Mouse (Mus musculus): ENCODE measurements around the gene Dlgap1. TPM values are rescaled to one million over a fixed set of nuclear protein-coding genes. Genes with fewer than 3 reads are reported as not detected.

The Dlgap1 gene
- polyA plus RNA-seq, 1 experiment from 2014 or later, result 1.3 TPM

DNA sequence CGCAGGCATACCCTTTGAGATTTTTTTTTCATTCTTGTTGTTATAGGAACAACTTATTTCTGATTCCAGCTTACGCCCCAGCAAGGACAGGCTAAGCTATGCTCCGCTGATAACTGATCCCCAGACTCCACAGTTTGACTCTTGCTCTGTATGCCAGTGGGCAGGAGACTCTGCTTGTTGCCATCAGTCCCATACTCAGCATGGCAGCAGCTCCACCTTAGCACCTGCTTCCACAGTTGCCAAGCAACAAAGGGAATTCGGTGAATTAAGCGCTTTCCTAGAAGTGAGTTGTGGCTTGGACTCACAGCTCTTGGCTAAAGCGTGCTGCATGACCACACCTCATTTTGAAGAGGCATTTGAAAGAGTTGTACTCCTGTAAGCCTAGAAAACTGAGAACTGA, 631.6 kb downstream of the Dlgap1 start:
- ATAC-seq, result no peak
- no peaks in the 10 kb centered on the region for H3K27me3 ChIP-seq (replicated peaks; ENCODE audit: control insufficient read depth, insufficient read depth, low read length)

DNA sequence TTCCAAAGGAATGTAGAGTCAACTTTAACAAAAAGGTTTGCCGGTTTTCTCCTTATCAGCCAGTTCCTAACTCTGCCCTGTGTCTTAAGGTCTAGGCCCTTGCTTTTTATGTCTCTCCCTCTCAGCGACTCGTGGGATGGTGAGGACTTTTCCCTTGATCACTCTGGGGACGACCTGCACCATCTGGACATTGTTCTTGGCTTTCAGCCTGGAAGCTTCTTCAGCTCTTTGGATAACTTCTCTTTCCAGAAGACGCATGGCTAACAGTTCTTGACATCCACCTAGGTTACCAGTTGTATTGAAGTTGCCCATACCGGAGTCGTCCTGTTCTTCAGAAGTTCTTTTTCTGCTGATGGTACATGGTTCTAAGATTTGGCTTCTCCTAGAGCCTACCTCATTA, 633.2 kb downstream of the Dlgap1 start:
- no peaks in the 10 kb centered on the region for H3K4me1 ChIP-seq (ENCODE audit: control insufficient read depth, insufficient read depth, low read length)
- no peaks in the 10 kb centered on the region for H3K27me3 ChIP-seq (replicated peaks; ENCODE audit: control insufficient read depth, insufficient read depth, low read length)
- H3K27ac ChIP-seq (ENCODE audit: low read length), result no peak overlapping the region
- no peak overlapping the region for H3K4me2 ChIP-seq (ENCODE audit: low read depth, low read length)
- no peak overlapping the region for H3K9ac ChIP-seq (ENCODE audit: low read depth, low read length)
- H3K36me3 ChIP-seq (ENCODE audit: control insufficient read depth, insufficient read depth, low read length), result no peaks in the 10 kb centered on the region
- no peaks in the 10 kb centered on the region for H3K9me3 ChIP-seq (ENCODE audit: control insufficient read depth, low read length)
- ATAC-seq, result no peak
- WGBS, result 79% methylated on average over 7 of the region's 7 CpGs
- H3K4me3 ChIP-seq (ENCODE audit: low read length), result no peak overlapping the region

More for the DNA sequence above, 631.6 kb downstream of the Dlgap1 start:
- H3K9ac ChIP-seq (ENCODE audit: low read depth, low read length), result no peak overlapping the region
- H3K4me1 ChIP-seq (ENCODE audit: control insufficient read depth, insufficient read depth, low read length), result no peaks in the 10 kb centered on the region
- no peaks in the 10 kb centered on the region for H3K9me3 ChIP-seq (ENCODE audit: control insufficient read depth, low read length)
- no peaks in the 10 kb centered on the region for H3K36me3 ChIP-seq (ENCODE audit: control insufficient read depth, insufficient read depth, low read length)
- no peak overlapping the region for H3K27ac ChIP-seq (ENCODE audit: low read length)
- no peak overlapping the region for H3K4me3 ChIP-seq (ENCODE audit: low read length)
- no peak overlapping the region for H3K4me2 ChIP-seq (ENCODE audit: low read depth, low read length)
- WGBS, result 81% methylated on average over 6 of the region's 6 CpGs

DNA sequence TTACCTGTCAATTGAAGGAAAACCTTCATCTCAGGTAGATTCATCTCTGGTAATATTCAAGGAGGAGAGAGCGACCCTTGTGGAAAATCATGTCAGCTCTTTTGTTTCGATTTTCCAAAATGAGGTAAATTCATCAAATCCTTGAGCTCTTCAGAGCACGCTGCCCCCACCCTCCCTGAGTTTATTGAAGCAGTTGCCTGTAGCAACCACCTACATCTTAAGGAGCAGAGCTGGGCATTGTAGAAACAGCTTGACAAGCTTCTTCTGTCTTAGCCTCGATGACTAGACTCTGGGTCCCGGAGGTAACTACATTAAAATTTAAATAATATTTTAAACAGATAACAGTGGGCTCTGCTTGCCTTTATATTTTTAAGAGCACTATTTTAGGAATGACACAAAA, 636.8 kb downstream of the Dlgap1 start:
- Histone ChIP-seq H3K4me3 (ENCODE audit: low read length) (no peak overlapping the region), H3K36me3 (ENCODE audit: control insufficient read depth, insufficient read depth, low read length) (no peaks in the 10 kb centered on the region), H3K27ac (ENCODE audit: low read length) (no peak overlapping the region), H3K4me2 (ENCODE audit: low read depth, low read length) (no peak overlapping the region), H3K9me3 (ENCODE audit: control insufficient read depth, low read length) (no peaks in the 10 kb centered on the region), H3K27me3 (replicated peaks; ENCODE audit: control insufficient read depth, insufficient read depth, low read length) (no peaks in the 10 kb centered on the region), H3K9ac (ENCODE audit: low read depth, low read length) (no peak overlapping the region), H3K4me1 (ENCODE audit: control insufficient read depth, insufficient read depth, low read length) (no peaks in the 10 kb centered on the region)
- 78% methylated on average over 5 of the region's 5 CpGs for WGBS
- ATAC-seq, result no peak

DNA sequence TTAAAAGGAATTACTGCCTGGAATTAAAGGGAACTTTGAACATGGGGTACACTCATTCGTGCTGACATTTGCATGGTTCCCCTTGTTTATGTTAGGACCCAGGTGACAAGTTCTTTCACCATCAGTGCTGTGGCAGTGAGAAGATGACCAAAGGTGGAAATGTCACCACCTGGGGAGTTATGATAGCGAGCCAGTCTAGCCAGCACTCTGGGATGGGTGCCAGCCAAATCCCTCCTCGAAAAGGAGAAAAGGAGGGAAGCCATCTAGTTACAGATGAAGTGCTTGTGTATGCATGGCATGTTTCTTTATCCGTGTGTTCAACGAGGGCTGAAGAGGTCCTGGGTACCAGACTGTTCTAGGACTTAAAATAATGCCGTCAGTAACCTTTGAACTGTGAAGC, 643.3 kb downstream of the Dlgap1 start:
- Histone ChIP-seq H3K9ac (ENCODE audit: low read depth, low read length) (no peak overlapping the region), H3K4me1 (ENCODE audit: control insufficient read depth, insufficient read depth, low read length) (no peaks in the 10 kb centered on the region), H3K27me3 (replicated peaks; ENCODE audit: control insufficient read depth, insufficient read depth, low read length) (no peaks in the 10 kb centered on the region), H3K9me3 (ENCODE audit: control insufficient read depth, low read length) (no peaks in the 10 kb centered on the region), H3K4me2 (ENCODE audit: low read depth, low read length) (no peak overlapping the region), H3K4me3 (ENCODE audit: low read length) (no peak overlapping the region), H3K36me3 (ENCODE audit: control insufficient read depth, insufficient read depth, low read length) (no peaks in the 10 kb centered on the region), H3K27ac (ENCODE audit: low read length) (no peak overlapping the region)
- no peak for ATAC-seq
- WGBS, result 77% methylated on average over 6 of the region's 6 CpGs

DNA sequence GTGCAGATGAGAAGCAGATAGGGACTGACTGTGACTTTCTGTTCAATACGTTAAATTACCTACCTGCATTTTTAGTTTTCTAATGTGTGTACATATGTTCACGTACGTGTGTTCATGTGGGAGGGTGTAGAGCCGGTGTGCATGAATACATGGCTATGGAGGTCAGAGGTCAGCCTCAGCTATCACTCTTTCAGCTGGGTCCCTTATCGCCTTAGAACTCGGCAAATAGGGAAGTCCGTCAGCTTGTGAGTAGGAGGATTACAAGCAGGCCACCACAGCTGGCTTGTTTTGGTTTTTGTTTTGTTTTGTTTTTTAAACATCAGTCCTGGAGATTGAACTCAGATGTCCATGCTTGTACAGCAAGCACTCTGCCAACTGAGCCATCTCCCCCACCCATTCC, 645.0 kb downstream of the Dlgap1 start:
- WGBS, result 73% methylated on average over 7 of the region's 7 CpGs
- Histone ChIP-seq H3K4me1 (ENCODE audit: control insufficient read depth, insufficient read depth, low read length) (no peaks in the 10 kb centered on the region), H3K9ac (ENCODE audit: low read depth, low read length) (no peak overlapping the region), H3K27me3 (replicated peaks; ENCODE audit: control insufficient read depth, insufficient read depth, low read length) (no peaks in the 10 kb centered on the region), H3K4me2 (ENCODE audit: low read depth, low read length) (no peak overlapping the region), H3K27ac (ENCODE audit: low read length) (no peak overlapping the region), H3K9me3 (ENCODE audit: control insufficient read depth, low read length) (no peaks in the 10 kb centered on the region), H3K4me3 (ENCODE audit: low read length) (no peak overlapping the region), H3K36me3 (ENCODE audit: control insufficient read depth, insufficient read depth, low read length) (no peaks in the 10 kb centered on the region)
- ATAC-seq, result no peak

DNA sequence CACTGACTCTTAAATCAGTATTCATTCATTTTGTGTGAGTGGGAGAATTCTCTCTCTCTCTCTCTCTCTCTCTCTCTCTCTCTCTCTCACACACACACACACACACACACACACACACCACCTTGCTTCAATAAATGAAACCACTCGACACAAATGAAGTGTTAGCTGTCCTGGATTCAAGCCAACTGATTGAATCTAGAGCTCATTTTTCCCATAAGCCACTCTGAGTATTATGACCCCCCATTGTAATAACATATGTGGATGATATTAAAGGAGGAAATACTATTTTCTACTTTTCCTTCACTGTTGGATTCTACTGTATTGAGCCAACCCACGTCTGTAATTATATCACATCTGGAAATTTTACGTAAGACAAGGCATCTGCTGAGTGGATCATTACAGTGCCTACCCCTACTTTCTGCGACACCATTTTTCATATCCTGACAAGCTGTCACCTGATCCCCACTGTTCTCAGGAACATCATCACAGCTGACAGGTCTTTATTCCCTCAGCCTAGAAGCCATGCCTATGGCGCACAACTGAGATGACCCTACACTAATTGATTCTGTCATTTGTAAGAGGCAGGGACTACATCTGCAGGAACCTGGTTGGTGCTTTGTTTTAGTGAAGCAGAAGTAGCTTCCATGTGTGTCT, 645.7 kb downstream of the Dlgap1 start:
- Histone ChIP-seq H3K27ac (ENCODE audit: low read length) (no peak overlapping the region), H3K4me1 (ENCODE audit: control insufficient read depth, insufficient read depth, low read length) (no peaks in the 10 kb centered on the region), H3K36me3 (ENCODE audit: control insufficient read depth, insufficient read depth, low read length) (no peaks in the 10 kb centered on the region), H3K9ac (ENCODE audit: low read depth, low read length) (no peak overlapping the region), H3K4me3 (ENCODE audit: low read length) (no peak overlapping the region), H3K27me3 (replicated peaks; ENCODE audit: control insufficient read depth, insufficient read depth, low read length) (no peaks in the 10 kb centered on the region), H3K9me3 (ENCODE audit: control insufficient read depth, low read length) (no peaks in the 10 kb centered on the region), H3K4me2 (ENCODE audit: low read depth, low read length) (no peak overlapping the region)
- no peak for ATAC-seq
- WGBS, result 73% methylated on average over 5 of the region's 5 CpGs

DNA sequence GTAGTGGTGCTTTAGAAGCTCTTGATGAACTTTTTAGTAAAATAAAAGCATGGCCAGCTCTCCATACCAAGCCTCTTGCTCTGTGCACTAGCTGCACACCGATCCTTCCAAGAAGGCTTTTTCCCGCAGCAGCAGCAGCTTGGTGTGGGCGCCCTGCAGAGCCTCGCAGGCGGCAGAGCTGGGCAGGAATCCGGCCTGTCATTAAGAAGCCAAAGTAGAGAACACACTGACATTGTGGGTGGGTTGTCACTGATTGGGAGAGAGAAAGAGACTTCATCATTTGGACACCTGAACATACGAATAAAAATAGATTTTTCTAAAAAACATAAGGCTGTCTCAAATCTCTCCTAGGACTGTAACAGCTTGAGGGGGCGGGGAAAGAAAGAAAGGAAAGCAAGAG, 653.6 kb downstream of the Dlgap1 start:
- Histone ChIP-seq H3K4me3 (ENCODE audit: low read length) (no peak overlapping the region), H3K36me3 (ENCODE audit: control insufficient read depth, insufficient read depth, low read length) (no peaks in the 10 kb centered on the region), H3K9me3 (ENCODE audit: control insufficient read depth, low read length) (no peaks in the 10 kb centered on the region), H3K27me3 (replicated peaks; ENCODE audit: control insufficient read depth, insufficient read depth, low read length) (no peaks in the 10 kb centered on the region), H3K27ac (ENCODE audit: low read length) (no peak overlapping the region), H3K4me1 (ENCODE audit: control insufficient read depth, insufficient read depth, low read length) (no peaks in the 10 kb centered on the region), H3K9ac (ENCODE audit: low read depth, low read length) (no peak overlapping the region), H3K4me2 (ENCODE audit: low read depth, low read length) (no peak overlapping the region)
- 85% methylated on average over 8 of the region's 8 CpGs for WGBS
- ATAC-seq, result no peak

DNA sequence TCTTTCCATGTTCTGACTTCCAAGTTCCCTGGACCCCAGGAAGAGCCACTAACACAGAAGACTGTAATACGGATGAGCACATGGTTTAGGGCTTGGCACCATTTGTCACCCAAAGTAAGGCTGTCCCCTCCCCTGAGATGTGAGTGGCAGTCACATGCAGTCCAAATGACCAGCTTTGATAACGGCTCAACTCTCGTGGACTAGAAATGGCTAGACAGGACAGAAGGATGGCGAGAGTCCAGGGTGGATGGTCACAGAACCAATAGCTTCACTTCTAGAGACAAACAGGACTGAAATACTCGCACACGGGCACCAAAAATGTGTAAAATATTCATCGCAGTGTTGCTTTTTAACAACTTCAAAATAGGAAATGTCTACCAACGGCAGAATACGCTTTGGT, 657.5 kb downstream of the Dlgap1 start:
- WGBS, result 89% methylated on average over 9 of the region's 9 CpGs
- Histone ChIP-seq H3K4me2 (ENCODE audit: low read depth, low read length) (no peak overlapping the region), H3K9ac (ENCODE audit: low read depth, low read length) (no peak overlapping the region), H3K4me1 (ENCODE audit: control insufficient read depth, insufficient read depth, low read length) (no peaks in the 10 kb centered on the region), H3K4me3 (ENCODE audit: low read length) (no peak overlapping the region), H3K9me3 (ENCODE audit: control insufficient read depth, low read length) (no peaks in the 10 kb centered on the region), H3K27me3 (replicated peaks; ENCODE audit: control insufficient read depth, insufficient read depth, low read length) (no peaks in the 10 kb centered on the region), H3K27ac (ENCODE audit: low read length) (no peak overlapping the region), H3K36me3 (ENCODE audit: control insufficient read depth, insufficient read depth, low read length) (no peaks in the 10 kb centered on the region)
- no peak for ATAC-seq

DNA sequence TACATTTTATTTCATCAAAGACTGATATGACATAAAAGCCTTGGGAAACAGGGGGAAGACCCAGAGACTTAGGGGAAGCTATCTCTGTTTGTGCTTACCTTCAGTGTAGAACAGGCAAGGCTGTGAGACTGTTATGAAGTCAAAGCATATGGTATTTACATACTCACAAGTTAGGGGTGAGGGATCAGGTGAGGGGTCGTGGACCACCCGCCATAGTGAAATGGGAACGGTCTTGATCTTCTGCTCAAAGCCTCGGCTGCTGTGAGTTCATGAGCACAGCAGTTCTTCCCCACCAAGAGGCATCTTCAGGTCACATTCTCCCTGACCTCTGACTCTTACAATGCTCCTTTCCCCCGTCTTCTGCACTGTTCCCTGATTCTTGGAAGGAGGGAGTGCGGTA, 658.1 kb downstream of the Dlgap1 start:
- no peaks in the 10 kb centered on the region for H3K4me1 ChIP-seq (ENCODE audit: control insufficient read depth, insufficient read depth, low read length)
- ATAC-seq, result no peak
- H3K4me2 ChIP-seq (ENCODE audit: low read depth, low read length), result no peak overlapping the region
- no peak overlapping the region for H3K27ac ChIP-seq (ENCODE audit: low read length)
- no peak overlapping the region for H3K4me3 ChIP-seq (ENCODE audit: low read length)
- no peaks in the 10 kb centered on the region for H3K36me3 ChIP-seq (ENCODE audit: control insufficient read depth, insufficient read depth, low read length)
- 80% methylated on average over 6 of the region's 6 CpGs for WGBS
- H3K9me3 ChIP-seq (ENCODE audit: control insufficient read depth, low read length), result no peaks in the 10 kb centered on the region
- no peaks in the 10 kb centered on the region for H3K27me3 ChIP-seq (replicated peaks; ENCODE audit: control insufficient read depth, insufficient read depth, low read length)
- H3K9ac ChIP-seq (ENCODE audit: low read depth, low read length), result no peak overlapping the region
